Mouse (Mus musculus): Measurements from ENCODE around the gene Ccr10.
"Not testable (repeated sequence)": the region's sequence is repeated elsewhere in the genome, so short reads cannot be mapped to it uniquely, and the experiment has no call there.

Ccr10 gene

DNA sequence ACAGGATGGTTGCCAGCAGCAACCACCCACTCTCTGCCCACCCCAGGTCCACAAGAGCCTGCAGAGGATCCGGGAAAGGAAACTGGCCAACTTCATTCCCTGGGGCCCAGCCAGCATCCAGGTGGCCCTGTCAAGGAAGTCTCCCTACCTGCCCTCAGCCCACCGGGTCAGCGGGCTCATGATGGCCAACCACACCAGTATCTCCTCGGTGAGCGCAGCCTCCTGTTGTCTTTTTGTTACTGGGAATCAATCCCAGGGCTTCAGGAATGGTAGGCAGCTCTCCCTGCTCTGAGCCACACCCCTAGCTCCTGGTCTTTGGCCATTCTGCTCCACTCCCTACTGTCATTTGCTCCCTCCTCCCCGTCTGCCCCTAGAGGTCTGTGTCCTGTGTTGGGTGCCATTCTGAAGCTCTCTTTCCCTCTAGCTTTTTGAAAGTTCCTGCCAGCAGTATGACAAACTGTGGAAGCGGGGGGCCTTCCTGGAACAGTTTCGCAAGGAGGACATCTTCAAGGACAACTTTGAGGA lies 14.2 kb downstream of the Ccr10 start:
- intact Hi-C loops (cut with DNase I), result not testable (repeated sequence)

DNA sequence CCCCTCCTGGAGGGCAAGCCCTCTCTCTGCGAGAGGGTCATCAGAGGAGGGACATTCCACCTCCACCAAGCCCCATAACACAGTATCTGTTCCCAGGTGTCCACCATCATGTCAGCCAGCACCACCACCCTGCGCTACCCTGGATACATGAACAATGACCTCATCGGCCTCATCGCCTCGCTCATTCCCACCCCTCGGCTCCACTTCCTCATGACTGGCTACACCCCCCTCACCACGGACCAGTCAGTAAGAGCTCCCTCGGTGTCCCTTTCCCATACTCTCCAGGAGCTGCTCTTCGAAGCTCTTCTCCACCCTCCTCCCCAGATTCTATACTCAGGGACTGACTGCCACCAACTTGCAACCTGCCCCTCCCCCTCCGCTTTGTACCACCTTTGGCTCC lies 15.1 kb downstream of the Ccr10 start:
- intact Hi-C loops (cut with DNase I), result not testable (repeated sequence)

DNA sequence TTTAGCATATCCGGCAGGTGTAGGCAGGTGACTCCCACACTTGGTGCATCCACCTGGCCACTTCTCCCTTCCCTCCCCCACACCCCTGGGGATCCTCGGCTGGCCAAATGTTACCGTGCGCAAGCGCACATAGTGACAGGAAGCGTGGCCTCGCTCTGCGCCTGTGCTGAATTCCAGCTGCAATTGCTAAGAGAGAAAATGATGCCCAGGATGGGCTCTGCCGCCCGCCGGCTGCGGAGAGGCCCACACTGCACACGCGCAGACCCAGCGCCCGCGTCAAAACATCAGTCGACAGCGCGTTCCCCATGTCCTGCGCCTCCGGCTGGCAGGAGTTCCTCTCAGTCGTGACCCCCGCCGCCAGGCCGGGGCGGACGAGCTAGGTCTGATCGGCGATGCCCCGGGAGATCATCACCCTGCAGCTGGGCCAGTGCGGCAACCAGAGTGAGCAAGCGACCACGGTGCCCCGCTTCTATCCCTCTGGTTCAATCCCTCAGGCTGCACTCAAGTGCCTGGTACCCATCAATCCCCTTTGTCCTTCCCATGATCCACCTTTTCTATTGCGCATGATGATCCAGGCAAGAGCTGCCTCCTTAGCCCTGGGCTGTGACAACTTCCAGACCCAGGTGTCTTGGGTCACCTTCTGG lies 19.4 kb downstream of the Ccr10 start, which contains the start of gene Tubg2:
Tubg2 (plus strand) TSS at position 180 of the 644 bp plus-strand sequence.
- intact Hi-C loops (cut with DNase I), result no loop called here

DNA sequence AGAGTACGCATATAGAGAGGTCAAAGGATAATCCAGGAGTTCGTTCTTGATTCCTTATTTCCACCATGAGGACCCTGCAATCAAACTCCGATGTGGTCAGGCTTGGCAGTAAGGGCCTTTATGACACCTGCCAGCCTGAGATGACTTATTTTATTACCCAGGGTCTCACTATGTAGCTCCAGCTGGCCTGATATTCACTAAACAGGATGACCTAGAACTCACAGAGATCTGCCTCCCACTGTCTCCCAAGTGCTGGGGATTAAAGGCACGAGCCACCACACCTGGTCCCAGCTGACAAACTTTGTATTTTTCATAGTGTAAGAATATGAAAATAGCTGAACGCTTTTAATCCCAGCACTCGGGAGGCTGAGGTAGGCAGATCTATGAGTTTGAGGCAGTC lies 20.1 kb downstream of the Ccr10 start:
- intact Hi-C loops (cut with DNase I), result no loop called here

DNA sequence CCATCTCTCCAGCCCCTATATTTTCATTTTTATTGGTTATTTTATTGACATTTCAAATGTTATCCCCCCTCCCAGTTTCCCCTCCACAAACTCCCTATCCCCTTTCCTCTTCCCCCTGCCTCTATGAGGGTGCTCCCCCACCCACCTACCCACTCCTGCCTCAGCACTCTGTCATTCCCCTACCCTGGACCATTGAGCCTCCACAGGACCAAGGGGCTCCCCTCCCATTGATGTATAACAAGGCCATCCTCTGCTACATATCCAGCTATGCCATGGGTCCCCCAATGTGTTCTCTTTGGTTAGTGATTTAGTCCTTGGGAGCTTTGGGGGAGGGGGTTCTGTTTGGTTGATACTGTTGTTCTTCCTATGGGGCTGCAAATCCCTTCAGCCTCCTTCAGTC lies 20.6 kb downstream of the Ccr10 start:
- intact Hi-C loops (cut with DNase I), result no loop called here

DNA sequence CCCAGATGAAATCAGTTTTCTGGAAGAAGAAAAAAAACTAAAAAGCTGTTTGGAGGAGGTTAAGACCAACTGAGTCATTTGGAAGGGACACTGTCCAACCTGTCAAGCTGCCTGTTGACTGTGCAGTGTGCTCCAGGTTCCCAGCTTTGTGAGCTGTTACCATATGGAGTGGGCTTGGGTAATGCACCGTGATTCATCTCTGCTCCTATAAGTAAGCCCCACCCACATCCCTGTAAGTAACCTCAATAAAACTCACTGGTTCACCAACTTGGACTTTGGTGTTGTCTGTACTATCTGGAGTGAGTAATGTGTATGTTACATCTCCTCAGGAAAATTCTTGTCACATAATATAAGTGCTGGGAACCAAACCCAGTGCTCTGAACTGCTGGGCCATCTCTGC lies 22.4 kb downstream of the Ccr10 start:
- intact Hi-C loops (cut with DNase I), result no loop called here

DNA sequence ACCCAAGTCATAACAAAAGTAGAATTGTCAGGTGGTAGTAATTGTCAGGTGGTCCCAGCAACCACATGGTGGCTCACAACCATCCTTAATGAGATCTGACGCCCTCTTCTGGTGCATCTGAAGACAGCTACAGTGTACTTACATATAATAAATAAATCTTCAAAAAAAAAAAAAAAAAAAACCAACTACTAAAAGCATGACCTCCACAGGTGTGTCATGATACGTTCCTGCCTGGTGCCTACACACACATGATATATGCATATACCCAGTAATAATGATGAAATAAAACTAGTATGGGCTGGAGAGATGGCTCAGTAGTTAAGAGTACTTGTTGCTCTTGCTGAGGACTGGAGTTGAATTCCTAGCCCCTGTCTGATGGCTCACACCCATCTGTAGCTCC lies 24.2 kb downstream of the Ccr10 start:
- intact Hi-C loops (cut with DNase I), result no loop called here

DNA sequence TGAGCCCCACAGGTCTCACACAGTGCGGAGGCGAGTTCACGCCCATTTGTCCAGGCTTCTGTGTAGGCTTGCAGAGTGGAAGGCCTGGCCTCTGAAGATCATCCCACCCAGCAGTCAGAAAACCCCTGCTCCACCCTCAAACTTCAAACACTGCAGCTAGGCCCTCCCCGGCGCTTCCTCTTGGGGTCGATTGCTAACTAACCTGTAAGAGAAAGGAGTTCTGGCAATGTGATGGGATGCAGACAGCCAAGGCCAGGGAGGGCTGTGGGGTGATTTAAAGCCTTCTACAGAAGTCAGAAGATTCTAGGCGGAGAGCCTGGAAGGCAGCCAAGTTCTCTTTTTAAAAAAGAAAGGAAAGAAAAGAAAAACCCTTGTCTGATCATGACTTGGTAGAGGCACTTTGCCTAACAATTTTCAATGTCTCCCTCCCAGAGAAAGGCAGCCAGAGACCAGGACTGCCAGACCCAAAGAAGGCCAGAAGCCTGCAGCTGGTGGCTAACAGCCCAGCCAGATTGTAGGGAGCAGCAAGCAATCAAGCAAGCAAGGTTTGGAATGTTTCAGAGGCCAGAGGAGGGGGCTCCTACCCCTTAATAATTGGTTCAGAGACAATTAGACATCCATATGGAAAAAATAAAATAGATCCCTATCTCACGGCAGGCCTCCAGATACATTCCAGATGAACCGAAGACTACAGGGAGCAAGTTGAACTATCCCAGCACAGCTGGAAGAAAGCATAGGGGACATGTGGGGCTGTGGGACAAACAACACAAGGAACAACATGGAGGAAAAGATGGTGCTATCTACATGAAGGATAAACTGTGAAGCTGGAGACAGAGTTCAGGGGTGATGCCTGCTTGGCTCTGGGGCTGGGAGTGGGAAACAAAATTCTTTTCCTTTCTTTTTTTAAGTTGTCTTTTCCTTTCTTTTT lies 25.8 kb downstream of the Ccr10 start:
- intact Hi-C loops (cut with DNase I), result no loop called here

DNA sequence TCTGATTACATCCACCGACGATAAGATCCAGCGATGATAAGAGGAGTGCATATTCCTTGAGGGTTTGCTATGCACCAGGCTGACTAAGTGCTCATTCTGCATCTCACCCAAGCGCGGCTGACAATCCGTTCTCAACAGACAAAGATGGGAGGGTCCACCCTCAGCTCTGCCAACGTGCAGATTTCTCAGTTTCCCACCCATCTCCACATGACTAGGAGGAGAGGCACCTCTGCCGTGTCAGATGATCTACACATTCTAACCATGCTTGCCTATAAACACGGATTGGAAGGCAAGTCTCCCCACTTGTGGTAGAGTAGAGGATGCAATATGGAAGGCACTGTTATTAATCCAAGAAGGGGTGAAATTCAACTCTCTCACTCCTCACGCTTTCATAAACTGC lies 26.5 kb downstream of the Ccr10 start:
- intact Hi-C loops (cut with DNase I), result no loop called here

DNA sequence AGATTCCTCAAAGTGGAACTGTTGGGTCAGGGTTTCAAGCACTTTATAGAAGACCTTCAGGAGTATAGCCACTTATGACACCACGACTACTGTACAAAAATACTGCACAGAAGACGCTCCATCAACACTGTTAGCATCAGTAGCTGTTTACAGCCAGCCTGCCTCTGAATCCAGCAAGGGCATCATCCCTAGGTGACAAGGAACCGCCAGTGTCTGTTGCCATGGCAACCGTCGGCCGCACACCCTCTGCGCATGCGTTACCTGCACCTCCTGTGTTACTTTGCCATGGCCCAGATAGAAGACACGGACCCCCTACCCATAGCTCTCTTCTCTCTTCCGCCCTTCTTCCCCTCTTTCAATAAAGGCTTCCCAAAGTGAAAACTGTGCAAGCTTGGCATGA lies 28.9 kb downstream of the Ccr10 start:
- intact Hi-C loops (cut with DNase I), result no loop called here

DNA sequence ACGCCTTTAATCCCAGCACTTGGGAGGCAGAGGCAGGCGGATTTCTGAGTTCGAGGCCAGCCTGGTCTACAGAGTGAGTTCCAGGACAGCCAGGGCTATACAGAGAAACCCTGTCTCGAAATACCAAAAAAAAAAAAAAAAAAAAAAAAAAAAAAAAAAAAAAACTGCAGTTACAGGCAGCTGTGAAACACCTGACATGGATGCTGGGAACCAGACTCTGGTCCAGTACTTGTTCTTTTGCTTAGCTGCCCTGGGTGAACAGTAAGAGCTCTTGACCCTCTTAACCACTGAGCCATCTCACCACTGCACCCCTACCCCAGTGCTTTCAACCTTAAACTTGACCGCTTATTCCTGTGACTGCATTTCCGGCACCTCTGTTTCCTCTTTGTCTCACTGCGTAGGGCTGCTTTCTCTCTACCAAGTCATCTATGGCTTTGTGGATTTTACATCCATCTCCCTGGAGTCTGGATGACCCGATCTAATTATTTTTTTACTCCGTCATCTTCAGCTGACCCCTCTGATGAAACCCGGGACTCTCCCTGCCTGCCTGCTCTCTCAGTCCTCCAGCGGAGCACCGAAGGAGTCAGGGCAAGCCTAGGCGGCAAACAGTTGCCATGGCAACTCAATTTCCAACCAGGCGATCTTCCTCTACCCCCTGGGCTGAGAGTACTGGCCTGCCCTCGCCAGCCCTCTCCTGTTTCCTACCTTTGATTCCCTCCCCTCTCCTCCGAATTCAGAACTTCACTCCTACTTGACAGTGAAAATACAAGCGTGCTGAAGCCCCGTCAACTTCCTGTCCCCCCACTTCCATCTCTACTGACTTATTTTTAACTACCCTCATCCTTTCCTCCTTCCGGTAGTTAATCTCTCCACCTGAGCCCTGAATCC lies 31.7 kb downstream of the Ccr10 start:
- intact Hi-C loops (cut with DNase I), result no loop called here

DNA sequence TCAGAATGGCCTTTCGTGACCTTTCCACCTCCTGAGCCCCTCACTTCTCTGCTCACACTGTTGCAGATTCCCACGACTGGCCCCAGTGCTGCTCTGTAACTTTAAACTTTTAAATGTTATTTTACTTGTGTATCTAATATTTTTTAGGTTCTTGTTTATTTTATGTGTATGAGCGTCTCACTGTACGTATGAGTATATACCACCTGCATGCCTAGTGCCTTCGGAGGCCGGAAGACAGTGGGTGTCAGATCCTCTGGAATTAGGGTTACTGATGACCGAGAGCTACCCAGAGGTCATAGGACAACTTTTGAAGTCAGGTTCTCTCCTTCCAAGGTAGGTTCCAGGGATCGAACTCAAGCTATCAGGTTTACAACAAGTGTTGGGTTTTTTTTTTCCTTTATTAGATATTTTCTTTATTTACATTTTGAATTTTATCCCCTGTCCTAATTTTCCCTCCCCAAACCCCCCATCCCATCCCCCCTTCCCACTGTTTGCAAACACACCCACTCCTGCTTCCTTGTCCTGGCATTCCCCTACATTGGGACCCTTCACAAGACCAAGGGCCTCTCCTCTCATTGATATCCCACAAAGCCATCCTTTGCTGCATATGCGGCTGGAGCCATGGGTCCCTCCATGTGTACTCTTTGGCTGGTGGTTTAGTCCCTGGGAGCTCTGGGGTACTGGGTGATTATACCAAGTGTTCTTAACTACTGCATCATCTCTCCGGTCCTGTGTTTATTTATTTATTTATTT lies 32.9 kb downstream of the Ccr10 start:
- intact Hi-C loops (cut with DNase I), result no loop called here

DNA sequence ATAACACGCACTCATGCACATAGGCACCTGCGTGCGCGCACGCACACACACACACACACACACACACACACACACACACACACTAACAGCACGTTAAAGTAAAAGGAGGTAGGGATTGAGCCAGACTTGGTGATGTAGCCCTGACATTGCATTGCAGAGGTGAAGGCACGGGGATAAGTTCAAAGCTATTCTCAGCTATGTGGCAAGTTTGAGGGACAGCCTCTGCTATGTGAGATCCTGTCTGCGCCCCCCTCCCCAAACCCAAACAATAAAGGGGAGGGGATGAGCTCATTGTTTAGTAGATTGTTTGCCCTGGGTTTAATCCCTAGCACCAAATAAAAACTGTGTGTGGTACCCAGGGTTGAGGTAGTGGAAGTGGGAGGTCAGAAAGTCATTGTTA lies 34.2 kb downstream of the Ccr10 start:
- intact Hi-C loops (cut with DNase I), result no loop called here

DNA sequence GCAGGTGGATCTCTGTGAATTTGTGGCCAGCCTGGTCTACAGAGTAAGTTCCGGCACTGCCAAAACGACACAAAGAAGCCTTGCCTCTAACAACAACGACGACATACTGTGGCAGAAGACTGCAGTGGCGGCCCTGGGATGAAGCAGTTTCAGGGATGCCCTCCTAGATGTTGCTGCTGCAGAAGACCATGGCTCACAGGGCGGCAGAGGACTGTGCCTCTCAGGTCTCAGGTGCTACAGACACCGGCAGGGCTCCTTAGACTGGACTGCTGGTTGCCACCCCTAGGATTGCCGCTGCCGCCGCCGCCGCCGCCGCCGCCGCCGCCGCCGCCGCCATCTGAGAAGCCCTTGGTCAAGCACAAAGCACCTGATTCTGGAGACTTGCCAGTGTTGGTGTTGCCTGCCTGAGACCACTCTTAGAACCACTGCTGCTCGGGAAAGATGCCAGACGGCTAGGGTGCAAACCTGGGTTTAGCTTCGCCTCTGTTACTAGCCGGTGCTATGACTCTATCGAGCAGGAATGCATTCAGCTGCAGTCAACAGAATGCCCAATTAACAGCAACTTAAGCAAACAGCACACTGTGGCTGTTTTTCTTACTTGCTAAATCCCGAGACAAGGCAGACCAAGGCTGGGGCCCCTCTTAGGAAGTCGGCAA lies 35.0 kb downstream of the Ccr10 start:
- intact Hi-C loops (cut with DNase I), result no loop called here

DNA sequence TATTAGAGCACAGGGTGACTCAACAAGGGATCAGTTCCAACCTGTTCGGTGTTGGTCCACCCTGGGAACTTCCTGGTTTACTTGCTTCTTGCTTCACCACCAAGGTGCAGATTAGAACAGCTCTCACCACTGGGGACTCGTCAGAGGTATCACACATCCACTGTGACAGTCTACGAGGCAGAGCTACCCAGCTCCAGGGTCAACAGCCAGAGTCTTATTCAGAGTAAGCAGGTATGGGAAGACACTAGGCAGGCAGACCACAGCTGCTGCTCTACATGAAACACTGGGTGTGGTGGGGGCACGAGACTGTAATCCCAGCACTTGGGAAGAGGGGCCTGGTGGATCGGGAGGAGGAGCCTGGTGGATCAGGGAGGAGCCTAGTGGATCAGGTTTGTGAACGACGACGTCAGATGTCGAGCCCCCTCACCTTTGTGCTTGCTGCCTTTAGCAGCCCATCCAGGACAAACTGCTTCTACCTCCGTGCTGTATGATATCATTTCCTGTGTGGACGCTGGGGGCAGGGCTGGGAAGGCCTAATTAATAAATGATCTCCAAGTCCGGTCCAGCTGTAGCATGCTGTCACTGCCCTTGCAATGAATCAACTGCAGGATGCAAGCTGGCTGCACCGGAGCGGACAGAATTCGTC lies 36.6 kb downstream of the Ccr10 start:
- intact Hi-C loops (cut with DNase I), result loop anchor here (5.0 kb wide), 1 partner anchor 34 kb away; the partner anchor contains the start of genes Cntnap1 and Plekhh3

DNA sequence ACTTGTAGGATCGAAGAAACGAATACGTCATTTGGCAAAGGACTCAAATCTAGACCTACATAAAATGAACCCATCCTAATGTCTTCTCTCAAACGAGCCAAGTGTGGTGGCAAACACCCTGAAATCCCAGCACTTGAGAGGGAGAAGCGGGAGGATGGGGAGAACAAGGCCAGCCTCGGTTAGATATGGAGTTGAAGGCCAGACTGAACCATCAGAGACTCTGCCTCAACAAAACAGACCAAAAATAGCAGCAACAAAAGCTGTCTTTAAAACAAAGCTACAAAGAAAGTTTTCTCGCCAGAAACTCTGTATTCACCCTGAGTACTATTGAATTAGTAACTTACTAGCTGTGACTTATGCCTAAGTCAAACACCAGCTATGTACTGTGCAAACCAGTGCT lies 38.2 kb downstream of the Ccr10 start:
- intact Hi-C loops (cut with DNase I), result loop anchor here (5.0 kb wide), 1 partner anchor 35 kb away; the partner anchor contains the start of genes Cntnap1 and Plekhh3

DNA sequence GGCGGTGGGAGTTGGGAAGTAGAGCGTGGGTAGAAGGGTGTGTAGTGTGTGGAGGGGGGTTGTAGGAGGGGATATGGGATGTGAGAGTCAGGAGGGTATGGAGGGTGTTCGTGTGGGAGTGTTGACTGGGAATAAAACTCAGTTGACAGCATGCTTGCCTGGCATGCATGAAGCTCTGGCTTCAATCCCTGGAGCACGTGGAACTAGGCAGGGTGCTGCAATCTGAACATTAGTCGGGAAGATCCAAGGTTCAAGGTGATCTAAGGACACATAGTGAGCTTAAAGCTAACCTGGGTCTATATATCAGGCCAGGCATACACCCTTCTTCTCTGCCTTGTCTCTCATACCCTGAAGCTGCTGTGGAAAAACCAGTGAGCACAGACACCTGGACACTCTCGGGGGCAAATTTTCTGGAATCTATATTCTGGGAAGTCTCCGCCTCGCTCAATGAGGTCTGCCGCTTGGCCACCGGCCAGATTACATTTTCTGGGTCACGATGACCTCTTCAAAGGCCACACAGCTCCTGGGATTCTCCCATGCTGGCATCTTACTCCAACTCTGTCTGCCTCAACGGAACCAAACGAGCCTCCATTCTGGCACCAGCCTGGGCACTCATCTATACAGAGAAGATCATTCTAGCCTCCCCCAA lies 40.9 kb downstream of the Ccr10 start:
- intact Hi-C loops (cut with DNase I), result no loop called here

DNA sequence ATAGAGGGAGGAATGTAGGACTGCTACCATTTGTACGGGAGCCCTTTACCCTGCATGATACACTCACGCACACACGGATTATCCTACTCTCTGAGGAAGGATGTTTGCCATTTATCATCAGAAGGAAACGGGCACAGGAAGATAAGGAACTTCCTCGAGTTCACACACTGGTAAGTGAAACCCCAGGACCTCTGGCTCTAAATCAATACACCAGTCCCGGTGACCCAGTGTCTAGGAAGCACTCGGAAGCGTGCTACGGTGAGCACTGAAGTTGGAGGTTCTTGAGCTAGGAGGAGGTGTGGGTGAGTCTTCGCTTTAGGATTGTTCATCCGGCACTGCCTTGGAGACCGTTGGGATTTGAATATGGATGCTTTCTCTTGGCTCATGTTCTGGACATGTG lies 42.2 kb downstream of the Ccr10 start:
- intact Hi-C loops (cut with DNase I), result no loop called here

DNA sequence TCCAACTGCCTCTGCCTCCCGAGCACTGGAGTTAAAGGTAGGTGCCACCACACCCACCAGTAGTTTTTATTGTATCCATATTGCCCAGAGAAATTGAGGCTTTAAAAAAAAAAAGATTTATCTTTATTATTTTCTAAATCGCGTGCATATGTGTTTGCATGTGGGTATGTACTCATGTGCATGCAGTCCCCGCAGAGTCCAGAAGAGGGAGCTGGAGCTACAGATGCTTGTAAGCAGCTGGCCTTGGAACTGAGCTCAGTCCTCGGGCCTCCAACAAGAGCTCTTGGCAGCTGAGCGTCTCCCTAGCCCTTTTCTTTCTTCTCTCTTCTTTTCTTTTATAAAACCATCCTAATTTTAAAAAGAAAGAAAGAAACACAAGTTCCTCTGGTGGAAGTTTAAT lies 43.5 kb downstream of the Ccr10 start:
- intact Hi-C loops (cut with DNase I), result no loop called here

All from adrenal gland (tissue).